Mouse (Mus musculus): ENCODE data around the gene Cpsf7.

Cpsf7 gene

GRCm38 (mm10) chr19:10561558-10562314, 36.7 kb downstream of the Cpsf7 start:
- no peak for DNase-seq

- no peak for DNase-seq
Measured at GRCm38 (mm10) chr19:10562351-10562750, 37.3 kb downstream of the Cpsf7 start.

- DNase-seq: no peak
Measured at GRCm38 (mm10) chr19:10564278-10564677, 39.2 kb downstream of the Cpsf7 start.

- DNase-seq: no peak
Measured at GRCm38 (mm10) chr19:10565217-10565616, 40.2 kb downstream of the Cpsf7 start.

- no peak for DNase-seq
Measured at GRCm38 (mm10) chr19:10569627-10570026, 44.6 kb downstream of the Cpsf7 start.

GRCm38 (mm10) chr19:10576690-10577561, 51.9 kb downstream of the Cpsf7 start, which contains the start of the genes Cyb561a3 and Tmem138:
Gene Cyb561a3, plus strand, starts transcription at chr19:10577172.
Gene Tmem138, minus strand, starts transcription at chr19:10577362.
- peak; percentile 92 for DNase-seq

GRCm38 (mm10) chr19:10580102-10580501, 55.0 kb downstream of the Cpsf7 start:
- no peak for DNase-seq

GRCm38 (mm10) chr19:10580761-10581160, 55.7 kb downstream of the Cpsf7 start:
- DNase-seq: no peak

- DNase-seq: peak; percentile 26
Measured at GRCm38 (mm10) chr19:10581984-10582383, 56.9 kb downstream of the Cpsf7 start.

- DNase-seq: no peak
Measured at GRCm38 (mm10) chr19:10583550-10584146, 58.6 kb downstream of the Cpsf7 start.

GRCm38 (mm10) chr19:10585112-10585511, 60.0 kb downstream of the Cpsf7 start:
- peak; percentile 41 for DNase-seq

GRCm38 (mm10) chr19:10587231-10587630, 62.2 kb downstream of the Cpsf7 start:
- DNase-seq: no peak

GRCm38 (mm10) chr19:10589127-10589857, 64.2 kb downstream of the Cpsf7 start:
- no peak for DNase-seq

- DNase-seq: no peak
Measured at GRCm38 (mm10) chr19:10590301-10590700, 65.2 kb downstream of the Cpsf7 start.

- DNase-seq: no peak
Measured at GRCm38 (mm10) chr19:10591659-10592377, 66.8 kb downstream of the Cpsf7 start.
